Mouse (Mus musculus) embryonic fibroblast, embryonic 13.5 days (primary cell): ENCODE measurements at regions not wholly inside any gene's neighbourhood (a gene's known extent, or its start where the extent isn't known, plus 50 kb on each side); places are given as distances from the start of the nearest gene placed in this dataset.

Experiments
- CTCF ChIP-seq: IDR thresholded peaks from 2 replicates; pipeline ENCODE4 v1.5.1; 2011; ENCODE audit warnings: mild to moderate bottlenecking, control low read depth, low read length, moderate library complexity, borderline replicate concordance; ENCODE audit not compliant: insufficient read depth
- POLR2A ChIP-seq: IDR thresholded peaks from 2 replicates; pipeline ENCODE4 v1.6.1; 2011; ENCODE audit warnings: low read depth, mild to moderate bottlenecking, control low read depth, low read length, moderate library complexity

GRCm38 (mm10) chr13:104549016-104549415, 243.3 kb upstream of the Srek1ip1 start:
- no peak for TF ChIP-seq CTCF
- no peak for TF ChIP-seq POLR2A
